Mouse (Mus musculus): Measurements from ENCODE around the gene Mfng.

DNA sequence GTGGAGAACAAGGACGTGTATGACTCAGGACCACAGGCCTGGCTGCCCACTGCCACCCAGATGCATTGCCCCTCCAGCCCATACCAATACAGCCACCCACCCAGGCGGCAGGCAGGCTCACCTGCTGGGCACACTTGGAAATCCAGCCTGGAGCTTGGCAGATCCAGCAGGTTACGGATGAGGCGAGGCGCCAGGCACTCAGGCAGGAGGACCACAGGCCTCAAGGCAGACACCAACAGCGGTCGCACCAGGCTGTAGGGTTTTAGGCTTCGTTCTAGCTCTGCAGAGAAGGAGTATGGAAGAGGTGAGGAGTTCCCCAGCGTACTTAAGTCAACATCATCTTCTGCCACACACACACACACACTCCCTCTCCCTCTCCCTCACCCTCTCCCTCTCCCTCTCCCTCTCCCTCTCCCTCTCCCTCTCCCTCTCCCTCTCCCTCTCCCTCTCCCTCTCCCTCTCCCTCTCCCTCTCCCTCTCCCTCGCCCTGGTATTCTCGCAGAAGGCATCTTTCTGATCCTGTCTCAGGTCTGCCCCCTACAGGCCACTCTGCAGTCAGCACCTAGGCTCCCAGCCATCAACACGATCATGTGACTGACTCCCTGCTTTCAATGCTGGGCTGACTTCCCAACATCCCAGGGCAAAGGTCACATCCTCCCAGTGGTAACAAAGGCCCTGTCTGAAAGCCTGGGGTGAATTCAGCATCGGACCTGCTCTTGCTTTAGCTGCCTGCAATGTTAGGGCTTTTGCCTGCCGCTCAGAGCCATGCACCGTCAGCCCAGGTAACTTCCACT lies 5.0 kb upstream of the Mfng start:
- TF ChIP-seq POLR2A (IDR thresholded peaks at IDR 0.05; ENCODE audit: insufficient read depth, low read length): no peak
- TF ChIP-seq CTCF (IDR thresholded peaks at IDR 0.05; ENCODE audit: low read depth, low read length): peak; percentile 86
- TF ChIP-seq EP300 (IDR thresholded peaks at IDR 0.05; ENCODE audit: insufficient read depth, low read depth, low read length): peak; percentile 85
